Mouse (Mus musculus) urinary bladder, postnatal 10 days (tissue): Measurements from ENCODE around the gene Bst1.

ENCODE experiments used
- DNase-seq: peaks from one replicate; pipeline ENCODE4 v3.0.0; 2022; ENCODE audit warnings: low spot score

Gene Bst1

DNA sequence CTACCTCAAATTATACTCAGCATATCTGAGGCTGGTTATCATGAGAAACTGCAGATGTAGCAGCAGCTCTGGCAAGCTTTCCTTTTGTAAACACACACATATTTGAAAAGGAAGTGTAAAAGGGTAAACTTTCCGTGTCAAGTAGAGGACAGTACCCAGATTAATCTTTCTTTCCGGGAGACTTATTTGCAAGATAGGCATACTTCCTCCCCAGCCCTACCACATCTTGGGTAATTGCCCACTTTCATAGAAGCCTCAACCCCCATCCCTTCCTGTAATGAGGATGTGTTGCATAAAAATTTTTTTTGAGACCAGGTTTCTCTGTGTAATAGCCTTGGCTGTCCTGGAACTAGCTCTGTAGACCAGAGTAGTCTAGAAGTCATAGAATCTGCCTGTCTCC is 37.1 kb downstream of the Bst1 start:
- no peak for DNase-seq

DNA sequence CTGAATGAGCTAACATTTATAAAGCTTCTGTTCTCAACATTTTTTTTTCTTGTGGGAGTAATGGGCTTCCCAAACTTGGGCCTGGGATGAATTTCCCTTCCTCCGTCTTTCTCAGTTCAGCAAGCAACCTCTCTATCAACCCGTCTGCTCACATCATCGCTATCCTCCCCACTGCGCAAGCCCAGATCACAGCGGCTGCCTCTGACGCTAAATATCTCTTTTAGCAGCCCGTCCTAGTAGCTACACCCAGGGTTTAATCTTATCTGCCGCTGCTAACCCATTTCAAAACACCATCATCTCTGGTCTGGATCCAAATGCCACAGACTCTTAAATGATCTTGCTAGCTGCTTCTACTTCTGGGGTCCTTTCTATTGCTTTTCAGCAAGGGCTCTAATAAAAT is 41.0 kb downstream of the Bst1 start:
- no peak for DNase-seq

DNA sequence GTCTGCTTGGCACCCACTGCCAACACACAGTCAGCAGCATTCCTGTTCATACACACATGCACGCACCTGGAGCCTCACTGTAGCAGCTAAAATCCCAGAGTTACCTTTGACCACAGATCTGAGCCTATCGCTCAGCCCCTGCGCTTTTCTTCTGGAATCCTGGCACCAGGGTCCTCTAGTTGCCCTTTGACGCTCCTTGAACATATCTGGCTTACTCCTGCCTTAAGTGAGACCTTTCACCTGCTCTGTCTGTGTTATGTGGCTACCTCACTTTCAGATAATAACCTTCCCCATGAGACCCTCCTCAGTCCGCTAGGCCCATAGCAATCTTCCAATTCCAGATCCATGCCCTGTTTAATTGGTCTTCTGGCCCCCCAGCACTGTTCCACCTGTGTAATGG is 41.4 kb downstream of the Bst1 start:
- no peak for DNase-seq

GRCm38 (mm10) chr5:43860670-43861431 is 42.2 kb downstream of the Bst1 start:
- no peak for DNase-seq

DNA sequence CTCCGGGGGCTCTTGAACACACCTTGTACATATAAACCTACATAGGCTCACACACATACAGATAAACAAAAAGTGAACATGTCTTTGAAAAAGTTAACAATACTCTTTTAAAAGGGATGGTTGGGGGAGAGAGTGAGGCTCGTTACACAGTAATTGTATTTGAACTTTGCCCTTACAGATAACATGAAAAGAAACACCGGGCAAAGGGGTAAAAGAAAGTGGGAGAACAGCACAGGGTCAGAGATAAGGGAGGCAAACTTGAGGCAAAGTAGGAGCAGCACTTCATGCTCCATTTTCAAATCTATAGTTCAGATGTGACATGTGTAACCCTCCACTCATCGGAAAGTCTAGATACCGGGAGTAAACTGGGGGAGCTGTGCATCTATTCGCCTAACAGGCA is 45.0 kb downstream of the Bst1 start:
- no peak for DNase-seq

GRCm38 (mm10) chr5:43865316-43865715 is 46.6 kb downstream of the Bst1 start:
- no peak for DNase-seq

GRCm38 (mm10) chr5:43868253-43868652 is 49.6 kb downstream of the Bst1 start, which contains the start of gene Cd38:
Gene Cd38, plus strand, starts transcription at chr5:43868553.
- DNase-seq, result no peak

GRCm38 (mm10) chr5:43868711-43869600 is 50.3 kb downstream of the Bst1 start:
- DNase-seq, result no peak

GRCm38 (mm10) chr5:43871845-43872244 is 53.2 kb downstream of the Bst1 start:
- no peak for DNase-seq

GRCm38 (mm10) chr5:43872652-43873051 is 54.0 kb downstream of the Bst1 start:
- no peak for DNase-seq

DNA sequence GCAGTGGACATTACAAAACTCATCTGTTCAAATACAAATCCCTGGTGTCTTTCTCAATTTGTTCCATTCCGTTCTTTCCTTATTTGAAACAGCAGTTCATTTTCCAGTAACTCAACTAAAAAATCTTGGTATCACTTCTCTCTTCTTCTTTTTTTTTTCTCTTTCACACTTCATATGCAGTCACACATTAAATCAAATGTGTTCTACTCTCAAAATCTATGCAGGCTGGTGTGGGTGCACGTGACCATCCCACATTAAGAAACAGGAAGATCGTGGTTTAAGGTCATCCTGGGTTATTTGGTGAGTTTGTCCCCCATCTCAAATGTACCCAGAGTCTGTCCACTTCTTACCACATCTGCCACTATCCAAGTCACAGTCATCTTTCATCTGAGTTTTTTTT is 63.3 kb downstream of the Bst1 start:
- no peak for DNase-seq

GRCm38 (mm10) chr5:43885060-43885820 is 66.6 kb downstream of the Bst1 start:
- no peak for DNase-seq

- no peak for DNase-seq
These were observed 73.7 kb downstream of the Bst1 start for GRCm38 (mm10) chr5:43892386-43892785.
